Mouse (Mus musculus) brain, embryonic 14.5 days (tissue): ENCODE measurements at regions not wholly inside any gene's neighbourhood (a gene's known extent, or its start where the extent isn't known, plus 50 kb on each side); places are given as distances from the start of the nearest gene placed in this dataset.

Experiments used
- DNase-seq: peaks from one replicate; pipeline ENCODE4 v3.0.0-alpha.2; 2011; ENCODE audit warnings: low read depth
- CTCF ChIP-seq: fragments of 200-500 bp; IDR thresholded peaks from 2 replicates; pipeline ENCODE4 v1.5.1; 2012; ENCODE audit warnings: inconsistent platforms, mild to moderate bottlenecking, moderate library complexity, borderline replicate concordance; ENCODE audit not compliant: insufficient read depth, insufficient read length; ENCODE audit errors: extremely low read depth
- POLR2A ChIP-seq: fragments of 200-500 bp; IDR thresholded peaks from 2 replicates; pipeline ENCODE4 v1.6.1; 2012; ENCODE audit warnings: mild to moderate bottlenecking, inconsistent platforms, borderline replicate concordance; ENCODE audit not compliant: poor library complexity, insufficient read depth, insufficient read length, severe bottlenecking; ENCODE audit errors: extremely low read depth

GRCm38 (mm10) chr15:51234873-51235272 lies 2649.8 kb upstream of the Gm7489 start:
- DNase-seq = no peak

GRCm38 (mm10) chr15:51244596-51244995 lies 2640.1 kb upstream of the Gm7489 start:
- peak; percentile 20 for DNase-seq
- TF ChIP-seq CTCF (no peak), POLR2A (no peak)

More at GRCm38 (mm10) chr15:51234873-51235272, 2649.8 kb upstream of the Gm7489 start:
- no peak for TF ChIP-seq CTCF

DNA sequence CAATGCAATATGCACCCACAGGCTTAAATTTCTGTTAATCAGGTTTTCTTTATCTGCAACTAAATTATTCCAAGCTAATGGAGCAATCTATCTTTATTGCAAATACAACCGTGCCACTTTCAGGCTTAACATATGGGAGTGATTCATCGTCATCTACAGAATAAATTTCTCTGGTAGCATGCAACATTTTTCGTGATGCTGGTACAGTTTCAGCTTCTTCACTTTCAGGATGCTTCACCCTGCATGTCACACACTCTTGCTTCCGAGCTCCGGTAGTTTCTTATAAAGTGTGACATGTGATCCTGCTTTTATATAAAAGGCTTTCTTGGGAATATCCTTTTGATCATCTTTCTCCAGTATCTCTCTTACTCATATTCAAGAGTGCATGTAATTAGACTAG lies 2637.4 kb upstream of the Gm7489 start:
- TF ChIP-seq POLR2A = no peak
- no peak for TF ChIP-seq CTCF
- peak; percentile 5 for DNase-seq

GRCm38 (mm10) chr15:51248034-51248788 lies 2636.5 kb upstream of the Gm7489 start:
- TF ChIP-seq POLR2A = no peak
- TF ChIP-seq CTCF = no peak
- no peak for DNase-seq

DNA sequence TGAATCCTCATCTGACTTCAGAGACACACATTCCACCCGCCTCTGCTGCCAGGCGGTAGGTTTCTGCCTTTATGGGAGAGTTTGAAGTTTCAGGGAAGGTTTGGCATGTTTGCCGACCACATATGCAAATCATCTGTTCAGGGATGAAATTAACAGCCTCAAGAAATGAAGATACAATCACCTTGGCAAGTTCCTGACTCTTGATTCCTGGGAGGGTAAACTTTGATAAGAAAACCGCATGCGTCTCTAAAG lies 2636.0 kb upstream of the Gm7489 start:
- no peak for TF ChIP-seq POLR2A
- DNase-seq = no peak

- TF ChIP-seq POLR2A (no peak), CTCF (no peak)
- no peak for DNase-seq
Measured at GRCm38 (mm10) chr15:51254143-51254542, 2630.6 kb upstream of the Gm7489 start.

DNA sequence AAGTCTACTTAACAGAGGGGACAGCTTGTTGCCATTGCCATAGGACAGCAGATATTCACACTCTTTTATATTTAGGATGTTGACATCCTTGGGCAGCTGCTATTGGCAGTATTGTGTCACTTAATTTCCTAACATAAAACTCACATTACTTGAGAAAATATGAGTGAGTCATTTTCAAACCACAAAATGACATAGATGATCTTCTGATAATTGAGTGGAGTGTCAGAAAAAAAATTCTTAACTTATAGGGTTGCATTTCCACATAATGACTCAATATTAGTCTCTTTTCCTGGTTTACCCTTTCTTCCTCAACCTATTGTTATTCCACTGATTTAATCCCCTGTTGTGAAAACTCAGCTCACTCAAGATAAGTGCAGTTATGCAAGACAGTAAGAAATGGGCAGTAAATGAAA lies 2629.5 kb upstream of the Gm7489 start:
- no peak for DNase-seq
- TF ChIP-seq CTCF = no peak
- no peak for TF ChIP-seq POLR2A

- TF ChIP-seq POLR2A = no peak
- no peak for TF ChIP-seq CTCF
- DNase-seq = no peak
Measured at GRCm38 (mm10) chr15:51256681-51257080, 2628.0 kb upstream of the Gm7489 start.

DNA sequence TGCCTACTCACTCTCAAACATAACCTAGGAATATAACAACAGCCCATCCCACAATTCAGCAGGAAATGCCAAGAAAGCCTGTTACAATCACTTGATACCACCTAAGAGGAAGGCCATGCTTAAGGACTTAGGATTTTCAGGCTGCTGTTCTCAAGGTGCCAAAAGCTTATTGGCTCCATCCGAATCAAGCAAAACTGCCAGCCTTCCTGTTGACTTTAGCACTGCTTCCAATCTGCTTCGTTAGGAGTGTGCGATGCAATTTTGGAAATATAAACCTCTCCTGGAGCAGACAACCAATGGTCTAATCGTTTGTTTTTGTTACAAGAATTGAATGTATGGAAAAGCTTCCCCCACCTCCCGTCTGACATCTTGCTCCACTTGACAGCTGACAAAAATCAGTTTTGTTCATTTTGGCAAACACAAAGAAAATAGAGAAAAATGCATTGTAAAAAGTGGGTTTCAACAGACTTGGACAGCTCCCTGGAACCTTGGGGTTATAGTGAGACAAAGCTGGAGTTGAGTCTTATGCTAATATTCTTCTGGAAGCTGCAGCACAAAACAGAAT lies 2620.0 kb upstream of the Gm7489 start:
- TF ChIP-seq POLR2A = no peak
- TF ChIP-seq CTCF = no peak
- DNase-seq = peak; percentile 40

- TF ChIP-seq CTCF = no peak
- no peak for TF ChIP-seq POLR2A
- DNase-seq = no peak
Measured at GRCm38 (mm10) chr15:51265971-51266370, 2618.7 kb upstream of the Gm7489 start.

DNA sequence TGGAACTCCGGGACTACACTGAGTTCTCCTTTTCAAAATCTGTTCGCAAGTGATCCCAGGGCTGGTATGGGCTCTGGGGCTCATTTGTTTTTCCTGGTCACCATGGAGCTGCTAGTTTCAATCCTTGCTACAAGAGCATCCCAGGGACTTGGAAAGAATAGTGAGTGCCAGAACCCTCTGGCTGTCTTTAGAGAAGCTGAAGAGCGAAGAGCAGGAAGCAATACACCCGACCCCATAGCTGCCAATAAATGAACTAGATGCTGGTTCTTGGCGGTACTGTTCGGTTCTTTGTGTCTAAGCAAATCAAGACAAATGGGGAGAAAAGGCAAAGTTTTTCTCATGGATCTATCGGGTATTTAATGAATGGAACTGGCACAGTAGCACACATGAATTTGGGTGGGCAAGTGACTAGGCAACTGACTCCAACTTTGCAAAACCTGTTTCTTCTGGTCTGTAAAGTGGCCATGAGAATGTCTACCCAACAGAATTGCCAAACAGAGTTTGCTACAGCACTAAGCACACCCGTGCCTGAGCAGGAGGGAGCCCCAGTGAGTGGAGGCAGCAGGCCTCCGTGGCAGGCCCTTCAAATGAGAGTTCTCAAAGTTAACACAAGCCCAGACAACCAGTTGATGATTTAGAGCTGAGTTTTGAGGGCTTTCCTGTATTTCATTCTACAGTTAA lies 2612.9 kb upstream of the Gm7489 start:
- DNase-seq = peak; percentile 7
- TF ChIP-seq POLR2A = no peak
- no peak for TF ChIP-seq CTCF

- no peak for DNase-seq
- TF ChIP-seq CTCF (no peak), POLR2A (no peak)
Measured at GRCm38 (mm10) chr15:51285334-51285733, 2599.4 kb upstream of the Gm7489 start.

DNA sequence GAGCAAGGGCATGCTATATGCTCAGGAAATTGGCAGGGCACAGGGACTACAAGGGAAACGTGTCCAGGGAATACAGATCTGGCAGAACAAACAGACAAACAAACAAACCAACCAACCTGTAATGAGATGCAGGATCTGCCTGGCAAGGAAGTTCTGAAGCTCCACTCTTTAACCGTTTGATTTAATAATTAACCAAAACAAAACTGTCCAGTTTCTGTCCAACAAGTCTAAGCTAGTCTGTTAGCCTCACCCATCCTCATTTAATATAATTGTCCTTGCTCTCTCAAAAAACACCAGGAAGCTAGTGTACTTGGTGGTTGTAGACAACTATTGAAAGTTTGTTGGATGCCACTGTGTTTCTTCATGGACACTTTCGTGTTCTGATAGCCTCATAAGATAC lies 2598.4 kb upstream of the Gm7489 start:
- TF ChIP-seq CTCF = no peak
- TF ChIP-seq POLR2A = no peak

More for the DNA sequence above, 2598.4 kb upstream of the Gm7489 start:
- DNase-seq = no peak
